Mouse (Mus musculus) ES-Bruce4 (cell line): ENCODE data around the gene Cflar. TPM values are rescaled to one million over a fixed set of nuclear protein-coding genes. Genes with fewer than 3 reads are reported as not detected.
"Not testable (repeated sequence)": the region's sequence is repeated elsewhere in the genome, so short reads cannot be mapped to it uniquely, and the experiment has no call there.

ENCODE experiments used
- H3K27ac ChIP-seq: 2 replicates; pipeline ENCODE4 v1.5.1; 2012; ENCODE audit warnings: low read length, inconsistent platforms; ENCODE audit not compliant: insufficient read depth
- H3K27me3 ChIP-seq: 2 replicates; pipeline ENCODE4 v1.6.1; 2012; ENCODE audit warnings: mild to moderate bottlenecking, low read length, inconsistent platforms; ENCODE audit not compliant: control insufficient read depth, poor library complexity, insufficient read depth, severe bottlenecking
- H3K36me3 ChIP-seq: 2 replicates; pipeline ENCODE4 v1.6.1; 2012; ENCODE audit warnings: inconsistent platforms, mild to moderate bottlenecking, low read length, moderate library complexity; ENCODE audit not compliant: control insufficient read depth, poor library complexity, insufficient read depth, severe bottlenecking
- H3K4me1 ChIP-seq: one replicate; pipeline ENCODE4 v1.8.1; 2011; ENCODE audit warnings: low read length; ENCODE audit not compliant: control insufficient read depth, insufficient read depth
- H3K4me3 ChIP-seq: 2 replicates; pipeline ENCODE4 v1.5.1; 2011; ENCODE audit warnings: low read depth, mild to moderate bottlenecking, low read length
- H3K9ac ChIP-seq: 2 replicates; pipeline ENCODE4 v1.6.1; 2012; ENCODE audit warnings: low read depth, mild to moderate bottlenecking, inconsistent platforms; ENCODE audit not compliant: poor library complexity, severe bottlenecking
- H3K9me3 ChIP-seq: replicated peaks from 2 replicates; pipeline ENCODE4 v1.6.1; 2012; ENCODE audit warnings: mild to moderate bottlenecking, low read length, inconsistent platforms; ENCODE audit not compliant: control insufficient read depth, poor library complexity, insufficient read depth, severe bottlenecking
- CTCF ChIP-seq: IDR thresholded peaks from one replicate; pipeline ENCODE4 v1.8.1; 2011; ENCODE audit warnings: low read depth, low read length
- EP300 ChIP-seq: IDR thresholded peaks from 2 replicates; pipeline ENCODE4 v1.6.1; 2011; ENCODE audit warnings: low read depth, low read length; ENCODE audit not compliant: insufficient read depth
- POLR2A ChIP-seq: IDR thresholded peaks from one replicate; pipeline ENCODE4 v1.8.1; 2011; ENCODE audit warnings: low read length; ENCODE audit not compliant: insufficient read depth
- polyA plus RNA-seq: library from polyadenylated mRNA; stranded (reverse); fragments of >200 nt; gene quantifications from 2 replicates; pipeline ENCODE4 v1.2.4, GENCODE M21; 2011; ENCODE audit warnings: low read depth; ENCODE audit not compliant: missing spikeins, insufficient read depth, insufficient read length

Cflar gene
- polyA plus RNA-seq, 1 experiment, result 14.1 TPM

DNA sequence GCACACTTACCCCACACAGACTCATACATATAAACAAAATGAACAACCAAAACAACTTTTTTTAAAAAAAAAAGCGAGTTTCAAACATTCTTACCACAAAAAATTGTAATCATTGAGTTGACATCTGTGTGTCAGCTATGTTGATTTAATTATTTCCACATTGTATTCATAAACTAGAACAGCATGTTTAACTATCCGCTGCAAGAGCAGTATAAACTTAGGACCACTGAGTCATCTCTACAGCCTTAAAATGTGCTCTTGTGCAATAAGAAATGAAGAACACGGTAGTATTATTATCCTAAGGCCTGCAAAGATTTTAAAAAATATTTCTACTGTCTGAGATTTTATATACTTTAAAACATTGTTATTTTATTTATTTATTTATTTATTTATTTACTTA lies 36.3 kb upstream of the Cflar start:
- Histone ChIP-seq H3K27me3 (no peaks in the 10 kb centered on the region), H3K4me3 (no peak overlapping the region), H3K9ac (no peak overlapping the region), H3K27ac (no peak overlapping the region), H3K4me1 (no peaks in the 10 kb centered on the region), H3K36me3 (no peaks in the 10 kb centered on the region), H3K9me3 (no peaks in the 10 kb centered on the region)
- no peak for TF ChIP-seq CTCF
- no peak for TF ChIP-seq POLR2A
- TF ChIP-seq EP300, result no peak

DNA sequence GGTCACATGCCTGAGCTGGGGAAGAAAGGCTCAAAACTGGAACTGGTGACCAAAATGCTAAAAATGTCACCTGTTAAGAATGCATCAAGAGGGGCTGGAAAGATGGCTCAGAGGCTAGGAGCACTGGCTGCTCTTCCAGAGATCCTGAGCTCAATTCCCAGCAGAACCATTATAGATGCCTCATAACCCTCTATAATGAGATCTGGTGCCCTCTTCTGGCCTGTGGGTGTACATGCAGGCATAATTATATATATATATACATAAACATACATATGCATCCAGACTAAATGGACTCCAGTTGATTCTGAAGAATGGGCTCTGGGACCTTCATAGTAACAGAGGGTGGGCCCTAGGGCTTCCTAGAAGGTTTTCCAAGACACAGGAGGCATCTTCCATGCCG lies 33.7 kb upstream of the Cflar start:
- no peak for TF ChIP-seq POLR2A
- TF ChIP-seq EP300, result no peak
- H3K27ac ChIP-seq, result no peak overlapping the region

DNA sequence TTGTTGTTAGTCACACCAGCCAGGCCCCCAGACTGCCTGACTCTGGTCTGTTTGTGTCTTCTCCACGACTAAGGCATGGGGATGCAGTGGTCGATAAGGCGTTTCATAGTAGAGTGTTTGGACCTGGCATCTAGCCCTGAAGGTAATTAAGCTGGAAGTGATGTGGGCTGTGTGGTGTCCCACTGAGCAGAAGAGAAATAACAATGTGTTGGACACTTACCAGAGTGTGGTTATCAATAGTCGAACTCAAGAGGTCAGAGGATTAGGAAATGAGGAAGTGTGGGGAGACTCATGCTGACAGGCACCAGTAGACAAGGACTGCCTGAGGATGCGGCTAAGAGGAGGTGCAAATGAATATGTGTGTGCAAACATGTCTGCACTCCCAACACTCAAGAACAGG lies 32.9 kb upstream of the Cflar start:
- not testable (repeated sequence) for H3K27me3 ChIP-seq, H3K4me1 ChIP-seq, H3K9ac ChIP-seq, H3K4me3 ChIP-seq, H3K27ac ChIP-seq, H3K36me3 ChIP-seq, H3K9me3 ChIP-seq

More for the DNA sequence above, 33.7 kb upstream of the Cflar start:
- Histone ChIP-seq H3K4me1 (no peaks in the 10 kb centered on the region), H3K9ac (no peak overlapping the region), H3K4me3 (no peak overlapping the region), H3K36me3 (no peaks in the 10 kb centered on the region), H3K27me3 (no peaks in the 10 kb centered on the region), H3K9me3 (no peaks in the 10 kb centered on the region)

DNA sequence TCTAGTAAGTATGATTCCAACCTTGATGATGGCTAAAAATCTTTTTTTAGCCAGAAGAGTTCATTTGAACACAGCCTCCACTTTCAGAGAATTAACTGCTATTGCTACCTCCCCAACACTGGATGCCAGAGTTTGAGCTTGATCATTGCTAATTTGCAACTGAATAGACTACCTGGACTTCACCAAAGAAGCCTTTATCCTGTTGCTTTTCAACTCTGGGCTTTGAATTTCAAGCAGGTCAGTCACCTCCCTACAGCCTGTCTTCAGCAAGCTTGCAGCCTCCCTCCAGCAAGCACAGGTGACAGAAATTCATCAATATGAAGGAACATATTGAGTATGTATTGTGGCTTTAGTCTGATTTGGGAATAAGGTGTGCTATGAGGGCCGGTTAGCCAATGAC lies 21.9 kb upstream of the Cflar start:
- Histone ChIP-seq H3K9ac (no peak overlapping the region), H3K27ac (no peak overlapping the region), H3K9me3 (peaks cover 22% of the 10 kb centered on the region), H3K4me3 (no peak overlapping the region), H3K36me3 (no peaks in the 10 kb centered on the region), H3K27me3 (no peaks in the 10 kb centered on the region), H3K4me1 (no peaks in the 10 kb centered on the region)
- TF ChIP-seq CTCF, result no peak

GRCm38 (mm10) chr1:58690006-58690744 lies 21.1 kb upstream of the Cflar start:
- H3K9me3 ChIP-seq, result peaks cover 15% of the 10 kb centered on the region
- H3K36me3 ChIP-seq, result no peaks in the 10 kb centered on the region
- no peaks in the 10 kb centered on the region for H3K4me1 ChIP-seq
- no peak overlapping the region for H3K27ac ChIP-seq
- H3K9ac ChIP-seq, result no peak overlapping the region
- H3K27me3 ChIP-seq, result no peaks in the 10 kb centered on the region
- H3K4me3 ChIP-seq, result no peak overlapping the region
- TF ChIP-seq POLR2A (no peak), EP300 (no peak), CTCF (no peak)

DNA sequence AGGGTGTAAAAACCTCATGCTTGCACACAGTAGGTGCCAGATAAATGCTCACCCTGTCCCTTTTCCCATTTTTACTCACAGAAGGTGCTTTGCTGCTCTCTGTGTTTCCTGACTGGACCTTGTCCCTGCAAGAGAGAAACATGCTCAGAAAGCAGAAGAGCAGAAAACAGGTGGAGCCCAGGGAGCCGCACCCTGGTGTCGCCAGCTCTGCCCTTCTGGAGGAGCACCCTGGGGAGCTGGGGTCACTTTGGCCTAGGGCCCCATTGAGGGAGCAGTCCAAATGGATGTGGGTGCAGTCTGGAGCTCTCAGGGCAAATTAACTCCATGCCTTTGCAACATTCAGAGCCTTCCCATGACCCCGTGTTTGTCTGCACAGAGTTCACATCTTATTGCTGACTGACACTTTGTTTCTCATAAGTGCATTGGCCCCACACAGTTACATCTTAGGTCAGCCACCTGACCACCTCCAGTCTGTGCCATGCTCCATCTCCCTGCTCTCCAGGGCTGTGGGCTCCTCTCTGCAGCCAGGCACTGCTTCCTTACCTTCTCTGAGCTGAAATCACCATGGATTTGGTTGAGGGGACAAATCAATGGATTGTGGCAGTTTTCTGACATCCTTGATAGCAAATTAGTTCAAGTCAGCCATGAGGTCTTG lies 20.3 kb upstream of the Cflar start:
- H3K27ac ChIP-seq, H3K27me3 ChIP-seq, H3K36me3 ChIP-seq, H3K9ac ChIP-seq, H3K4me1 ChIP-seq, H3K4me3 ChIP-seq: not testable (repeated sequence)
- peaks cover 14% of the 10 kb centered on the region for H3K9me3 ChIP-seq

GRCm38 (mm10) chr1:58691718-58692117 lies 19.6 kb upstream of the Cflar start:
- not testable (repeated sequence) for H3K4me3 ChIP-seq, H3K36me3 ChIP-seq, H3K27me3 ChIP-seq, H3K27ac ChIP-seq, H3K4me1 ChIP-seq, H3K9ac ChIP-seq
- H3K9me3 ChIP-seq, result peaks cover 14% of the 10 kb centered on the region
